Mouse (Mus musculus): ENCODE measurements around the gene Plpp1.

GRCm38 (mm10) chr13:112752309-112752975, 48.1 kb upstream of the Plpp1 start:
- TF ChIP-seq CTCF (IDR thresholded peaks at IDR 0.05; ENCODE audit: borderline replicate concordance, extremely low read depth, insufficient read depth, insufficient read length) (no peak), POLR2A (IDR thresholded peaks at IDR 0.05; ENCODE audit: borderline replicate concordance, extremely low read depth, insufficient read depth, insufficient read length, poor library complexity, severe bottlenecking) (no peak)
